Mouse (Mus musculus) hindbrain, embryonic 10.5 days (tissue): ENCODE measurements at regions not wholly inside any gene's neighbourhood (a gene's known extent, or its start where the extent isn't known, plus 50 kb on each side); places are given as distances from the start of the nearest gene placed in this dataset.
A peak's percentile ranks its signal among the peaks of the same experiment; 100 is the strongest.

Experiments
- DNase-seq: peaks from one replicate; pipeline ENCODE4 v3.0.0-alpha.2; 2017; ENCODE audit warnings: low spot score
- H3K27ac ChIP-seq: fragments of 300-500 bp; sonication (generic); 2 replicates; pipeline ENCODE4 v1.5.1; 2016; ENCODE audit warnings: mild to moderate bottlenecking, moderate library complexity
- H3K27me3 ChIP-seq: fragments of 300-500 bp; sonication (generic); 2 replicates; pipeline ENCODE4 v1.6.1; 2016; ENCODE audit warnings: mild to moderate bottlenecking; ENCODE audit not compliant: poor library complexity, insufficient read depth, severe bottlenecking
- H3K36me3 ChIP-seq: fragments of 300-500 bp; sonication (generic); 2 replicates; pipeline ENCODE4 v1.6.1; 2016; ENCODE audit warnings: mild to moderate bottlenecking, moderate library complexity
- H3K4me1 ChIP-seq: fragments of 300-500 bp; sonication (generic); replicated peaks from 2 replicates; pipeline ENCODE4 v1.6.1; 2016; ENCODE audit warnings: mild to moderate bottlenecking
- H3K4me3 ChIP-seq: fragments of 300-500 bp; sonication (generic); 2 replicates; pipeline ENCODE4 v1.5.1; 2016; ENCODE audit warnings: mild to moderate bottlenecking, moderate library complexity
- H3K9me3 ChIP-seq: fragments of 300-500 bp; sonication (generic); 2 replicates; pipeline ENCODE4 v1.6.1; 2016; ENCODE audit warnings: mild to moderate bottlenecking, moderate library complexity
- whole genome bisulfite sequencing: fragments of 180-500 bp; shearing (Covaris S2); methylation state at CpG from one replicate; pipeline ENCODE4 v1.1.7; 2016; 5-methylcytosine and 5-hydroxymethylcytosine counted together

DNA sequence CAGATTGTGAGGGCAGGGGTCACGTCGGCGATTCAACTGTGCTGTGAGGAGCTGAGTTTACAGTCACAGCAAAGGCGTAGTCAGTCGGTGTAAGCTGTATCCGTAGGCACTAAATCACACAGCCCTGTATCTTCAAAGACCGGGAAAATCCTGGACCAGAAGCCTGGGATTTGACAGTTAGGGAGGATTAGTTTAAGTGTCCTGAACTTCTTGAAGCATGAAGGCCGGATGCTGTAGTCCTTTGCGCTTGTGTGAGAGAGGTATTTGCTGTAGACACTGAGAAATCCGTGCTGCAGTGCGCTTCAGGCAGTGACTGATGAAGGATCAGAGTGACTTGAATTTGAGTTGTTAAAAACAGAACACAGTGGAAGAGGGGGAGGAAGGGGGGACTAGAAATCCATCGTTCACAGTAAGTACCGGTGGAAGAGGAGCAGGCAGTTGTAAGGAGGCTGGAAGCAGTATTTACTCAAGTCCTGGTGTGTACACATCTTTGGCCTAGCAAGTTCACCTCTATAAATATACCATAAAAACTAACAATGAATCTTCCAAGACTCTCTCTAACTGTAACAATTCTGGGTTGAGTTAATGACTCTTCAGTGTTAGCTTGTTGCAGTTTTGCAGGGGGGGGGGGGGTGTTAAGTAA is 107.5 kb upstream of the Ppm1h start:
- Histone ChIP-seq H3K4me1 (peaks cover 16% of the 10 kb centered on the region), H3K27me3 (no peaks in the 10 kb centered on the region), H3K4me3 (no peak overlapping the region), H3K27ac (no peak overlapping the region), H3K9me3 (no peaks in the 10 kb centered on the region), H3K36me3 (no peaks in the 10 kb centered on the region)
- no peak for DNase-seq
- 54% methylated on average over 13 of the region's 13 CpGs for WGBS

DNA sequence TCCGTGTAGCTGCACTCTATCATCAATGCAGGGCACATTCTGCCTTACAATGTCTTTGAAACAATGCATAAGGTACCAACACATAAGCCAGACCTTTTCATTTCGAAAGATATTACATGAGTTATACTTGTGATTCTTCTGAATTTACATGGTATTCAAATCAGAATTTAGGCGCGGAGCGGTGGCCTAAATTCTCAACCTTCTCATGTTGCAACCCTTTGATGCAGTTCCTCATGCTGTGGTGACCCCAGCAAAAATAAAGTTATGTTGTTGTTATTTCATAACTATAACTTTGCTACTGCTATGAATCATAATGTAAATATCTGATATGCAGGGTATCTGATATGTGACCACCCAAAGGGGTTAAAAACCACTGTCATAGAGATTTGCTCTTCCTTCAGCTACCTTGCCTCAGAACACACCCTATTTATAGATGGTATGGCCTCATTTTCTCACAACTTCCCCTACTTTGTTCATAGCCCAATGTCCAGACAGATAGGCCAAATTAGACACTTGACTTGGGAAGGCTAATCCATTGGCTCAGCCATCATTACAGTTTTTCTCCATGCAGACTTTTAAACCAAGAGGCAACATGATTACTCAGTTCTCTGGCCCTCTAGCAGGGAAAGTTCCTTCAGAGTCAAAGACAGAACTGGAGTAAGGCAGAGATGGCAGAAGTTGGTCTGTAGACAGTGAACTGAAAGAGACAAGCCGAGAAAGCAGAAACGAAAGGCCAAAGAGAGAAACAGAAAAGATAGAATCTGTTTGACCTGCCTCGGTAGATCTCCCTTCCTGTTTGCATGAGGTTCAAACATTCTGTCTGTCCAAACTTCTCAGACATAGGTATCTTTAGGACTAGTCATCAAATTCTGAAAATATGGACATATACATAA is 102.1 kb upstream of the Ppm1h start:
- WGBS: 93% methylated on average over 8 of the region's 8 CpGs
- Histone ChIP-seq H3K36me3 (no peaks in the 10 kb centered on the region), H3K27ac (no peak overlapping the region), H3K27me3 (no peaks in the 10 kb centered on the region), H3K9me3 (no peaks in the 10 kb centered on the region), H3K4me1 (0 out of 2 replicates have a peak, but pooled peaks cover 4% of the 10 kb centered on the region), H3K4me3 (no peak overlapping the region)
- DNase-seq: no peak

DNA sequence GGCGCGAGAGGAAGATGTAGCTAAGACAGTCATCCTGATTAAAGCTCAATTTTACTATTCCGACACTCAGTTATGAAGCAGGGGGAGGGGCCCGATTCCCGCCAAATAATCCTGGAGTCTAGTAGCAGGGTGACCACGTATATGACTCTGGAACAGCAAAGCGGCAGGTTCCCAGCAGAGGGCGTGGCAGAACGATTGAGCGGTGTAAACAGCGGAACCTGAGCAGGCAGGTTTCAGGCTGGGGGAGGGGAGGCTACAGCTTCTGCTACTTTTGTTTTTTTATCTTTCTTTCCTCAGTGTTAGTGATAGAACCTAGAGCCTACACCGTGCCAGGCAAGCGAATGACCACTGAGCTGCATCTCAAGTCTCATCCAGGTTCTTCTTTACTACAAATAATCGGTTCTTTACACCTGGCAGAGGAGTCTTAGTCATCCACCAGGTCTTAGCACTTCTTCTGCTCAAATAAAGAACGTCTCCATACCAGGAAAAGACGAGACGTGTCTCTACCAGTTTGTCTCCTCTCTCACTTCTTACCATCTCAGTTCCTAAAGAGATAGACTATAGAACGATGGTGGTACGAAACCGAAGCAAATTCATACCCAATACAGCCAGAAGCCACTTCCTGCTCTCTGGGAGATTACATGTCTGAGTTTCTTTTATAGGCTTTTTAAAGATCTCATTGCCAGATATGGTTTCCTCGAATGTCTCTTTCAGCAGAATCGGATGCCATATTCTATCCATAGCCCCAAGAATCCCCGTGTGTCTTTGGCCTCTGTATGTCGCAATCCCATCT is 100.2 kb upstream of the Ppm1h start:
- no peak overlapping the region for H3K4me3 ChIP-seq
- peak; percentile 15 for DNase-seq
- H3K4me1 ChIP-seq: 0 out of 2 replicates have a peak, but pooled peaks cover 3% of the 10 kb centered on the region
- 61% methylated on average over 24 of the region's 24 CpGs for WGBS
- no peak overlapping the region for H3K27ac ChIP-seq
- H3K36me3 ChIP-seq: no peaks in the 10 kb centered on the region
- H3K27me3 ChIP-seq: no peaks in the 10 kb centered on the region
- H3K9me3 ChIP-seq: no peaks in the 10 kb centered on the region

DNA sequence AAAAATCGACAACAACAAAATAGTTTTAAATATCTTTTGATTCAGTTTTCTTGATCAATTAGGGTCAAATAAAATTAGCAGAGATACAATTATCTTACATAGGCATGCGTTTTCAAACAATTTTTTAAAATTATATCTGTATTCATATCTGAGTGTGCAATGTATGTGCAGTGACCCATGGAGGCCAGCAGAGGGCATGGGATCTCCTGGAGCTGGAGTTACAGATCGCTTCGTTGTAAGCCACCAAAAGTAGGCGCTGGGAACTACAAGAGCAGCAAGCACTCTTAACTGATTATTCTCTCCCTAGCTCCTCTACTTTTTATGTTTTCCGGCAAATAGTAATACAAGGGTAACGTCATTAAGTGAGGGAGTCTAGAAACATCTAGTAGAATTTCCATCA is 97.5 kb upstream of the Ppm1h start:
- H3K4me3 ChIP-seq: no peak overlapping the region
- WGBS: 82% methylated on average over 7 of the region's 7 CpGs
- H3K27ac ChIP-seq: no peak overlapping the region
- H3K27me3 ChIP-seq: no peaks in the 10 kb centered on the region
- H3K36me3 ChIP-seq: no peaks in the 10 kb centered on the region
- H3K9me3 ChIP-seq: no peaks in the 10 kb centered on the region
- H3K4me1 ChIP-seq: 0 out of 2 replicates have a peak, but pooled peaks cover 5% of the 10 kb centered on the region
- no peak for DNase-seq

DNA sequence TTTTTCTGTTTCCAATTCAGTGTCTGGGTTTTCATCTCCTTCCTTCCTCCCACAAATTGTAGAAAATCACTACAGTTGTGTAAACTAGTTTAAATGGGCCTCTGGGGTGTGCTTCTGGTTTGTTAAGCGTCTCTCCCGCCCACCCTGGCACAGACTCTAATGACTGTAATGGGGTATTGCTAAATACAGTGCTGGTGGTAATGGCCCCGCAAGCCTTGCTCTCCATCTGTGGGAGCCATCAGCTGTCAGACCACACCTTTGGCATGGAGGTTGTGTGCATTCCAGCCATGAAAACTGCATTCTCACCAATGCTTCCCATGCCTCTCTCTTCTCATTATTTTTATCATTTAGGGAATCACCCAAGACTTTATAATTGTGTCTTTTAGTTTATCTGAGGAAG is 91.0 kb upstream of the Ppm1h start:
- WGBS: 93% methylated on average over 3 of the region's 3 CpGs
- H3K9me3 ChIP-seq: no peaks in the 10 kb centered on the region

DNA sequence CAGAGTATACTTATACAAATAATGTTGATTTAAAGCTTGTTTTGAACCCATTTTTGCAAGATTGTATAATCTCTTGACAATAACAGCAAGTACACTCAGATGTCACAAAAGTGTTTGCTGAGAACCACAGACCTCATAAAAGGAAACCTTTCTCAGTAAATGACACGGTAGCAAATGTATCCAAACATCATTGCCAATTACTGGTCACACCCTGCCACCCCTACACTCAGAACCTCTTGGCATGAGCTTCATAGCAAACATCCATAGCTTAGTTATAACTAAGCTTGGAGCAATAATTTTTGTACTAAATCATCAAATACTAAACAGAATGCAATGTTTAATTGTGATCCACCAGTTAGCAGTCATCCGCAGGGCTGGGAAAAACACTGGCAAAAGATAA is 79.1 kb upstream of the Ppm1h start:
- Histone ChIP-seq H3K9me3 (no peaks in the 10 kb centered on the region), H3K27ac (no peak overlapping the region), H3K27me3 (no peaks in the 10 kb centered on the region), H3K4me1 (peaks cover 7% of the 10 kb centered on the region; the same call in 1 of the 2 replicates), H3K36me3 (no peaks in the 10 kb centered on the region), H3K4me3 (no peak overlapping the region)
- DNase-seq: no peak
- 92% methylated on average over 2 of the region's 2 CpGs for WGBS

More for the DNA sequence above, 91.0 kb upstream of the Ppm1h start:
- Histone ChIP-seq H3K4me3 (no peak overlapping the region), H3K27me3 (no peaks in the 10 kb centered on the region), H3K4me1 (0 out of 2 replicates have a peak, but pooled peaks cover 2% of the 10 kb centered on the region), H3K27ac (no peak overlapping the region), H3K36me3 (no peaks in the 10 kb centered on the region)
- DNase-seq: no peak

DNA sequence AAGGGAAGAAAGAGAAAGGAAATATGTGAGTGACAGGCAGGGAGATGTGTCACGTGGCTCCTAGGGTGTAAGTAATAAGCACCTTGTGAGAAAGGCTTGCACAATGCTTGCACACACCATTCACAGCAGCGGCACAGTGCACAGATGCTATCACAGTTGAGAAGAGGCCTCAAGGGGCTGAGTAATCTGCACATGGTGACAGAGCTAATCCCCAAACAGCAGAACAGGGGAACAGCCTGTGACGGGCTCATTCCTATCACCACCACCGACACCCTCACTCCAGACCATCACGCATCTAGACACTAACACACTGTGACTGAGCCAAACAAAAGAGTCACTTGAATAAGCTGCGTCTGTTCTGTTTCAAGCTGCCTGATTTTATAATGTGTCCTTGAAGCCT is 76.2 kb upstream of the Ppm1h start:
- H3K4me1 ChIP-seq: peaks cover 7% of the 10 kb centered on the region; the same call in 1 of the 2 replicates
- H3K27ac ChIP-seq: no peak overlapping the region
- H3K4me3 ChIP-seq: no peak overlapping the region
- DNase-seq: peak; percentile 4
- WGBS: 33% methylated on average over 6 of the region's 6 CpGs
- no peaks in the 10 kb centered on the region for H3K27me3 ChIP-seq
- no peaks in the 10 kb centered on the region for H3K36me3 ChIP-seq
- H3K9me3 ChIP-seq: no peaks in the 10 kb centered on the region

DNA sequence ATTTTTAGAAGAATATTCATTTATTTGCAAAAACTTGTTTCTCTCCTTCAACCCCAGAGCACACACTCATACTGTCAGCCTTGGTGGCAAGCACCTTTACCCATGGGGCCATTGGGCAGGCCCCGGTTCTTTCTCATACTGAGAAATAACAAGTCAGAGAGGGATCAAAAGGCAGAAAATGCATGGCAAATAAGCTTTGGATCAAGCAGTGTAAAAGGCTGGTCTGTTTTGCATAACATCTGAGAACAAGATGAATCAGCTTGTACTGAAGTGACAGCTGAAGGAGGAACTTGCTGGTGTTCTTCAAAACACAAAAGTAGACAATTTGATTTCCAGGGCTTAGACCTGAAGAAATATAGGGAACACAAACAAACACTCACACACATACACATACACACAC is 74.6 kb upstream of the Ppm1h start:
- Histone ChIP-seq H3K4me1 (peaks cover 7% of the 10 kb centered on the region; the same call in 1 of the 2 replicates), H3K27me3 (no peaks in the 10 kb centered on the region), H3K9me3 (no peaks in the 10 kb centered on the region), H3K27ac (no peak overlapping the region), H3K36me3 (no peaks in the 10 kb centered on the region), H3K4me3 (no peak overlapping the region)
- 68% methylated on average over 1 of the region's 1 CpGs for WGBS
- DNase-seq: no peak

DNA sequence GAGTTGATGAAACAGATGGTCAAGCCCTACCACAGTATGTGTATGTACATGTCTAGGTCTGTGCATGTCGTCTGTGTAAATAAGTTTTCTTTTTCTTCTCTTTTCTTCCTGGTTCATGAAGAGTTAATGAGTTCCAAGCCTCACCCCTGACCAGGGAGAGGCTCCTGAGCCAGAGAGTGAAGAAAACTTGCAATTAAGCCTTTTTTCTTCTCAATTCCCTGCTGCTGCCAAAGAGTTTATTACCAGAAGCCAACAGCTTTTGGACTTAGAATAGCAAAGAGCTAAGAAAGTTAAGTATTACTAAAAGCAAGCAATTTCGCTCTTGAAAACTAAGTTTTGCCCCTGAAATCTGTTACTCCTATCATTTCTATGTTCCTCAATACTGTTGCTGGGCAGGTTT is 65.3 kb upstream of the Ppm1h start:
- no peak overlapping the region for H3K4me3 ChIP-seq
- H3K27ac ChIP-seq: no peak overlapping the region
- H3K4me1 ChIP-seq: no peaks in the 10 kb centered on the region
- 80% methylated on average over 2 of the region's 2 CpGs for WGBS
- H3K36me3 ChIP-seq: no peaks in the 10 kb centered on the region
- no peak for DNase-seq
- no peaks in the 10 kb centered on the region for H3K27me3 ChIP-seq
- H3K9me3 ChIP-seq: no peaks in the 10 kb centered on the region

DNA sequence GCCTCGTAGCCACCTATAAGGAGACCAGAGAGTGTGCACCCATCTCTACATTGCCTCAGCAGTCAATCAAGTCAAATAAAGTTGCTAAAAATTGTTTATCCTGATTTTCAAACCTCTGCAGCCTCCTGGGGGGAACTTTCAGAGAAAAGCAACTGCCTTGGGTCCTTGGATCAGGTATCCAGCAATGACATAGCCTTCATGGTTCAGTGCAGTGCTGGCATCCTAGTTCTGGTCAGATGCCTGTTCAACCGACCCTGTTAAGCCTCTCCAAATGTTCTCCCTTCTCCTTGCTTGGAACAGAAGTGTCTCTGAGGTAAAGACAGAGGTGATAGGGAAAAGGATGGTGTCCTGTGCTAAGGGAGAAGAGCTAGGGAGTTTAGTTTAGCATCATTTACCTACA is 64.7 kb upstream of the Ppm1h start:
- Histone ChIP-seq H3K27ac (no peak overlapping the region), H3K9me3 (no peaks in the 10 kb centered on the region), H3K4me3 (no peak overlapping the region), H3K36me3 (no peaks in the 10 kb centered on the region), H3K27me3 (no peaks in the 10 kb centered on the region), H3K4me1 (peaks cover 5% of the 10 kb centered on the region)
- no peak for DNase-seq
- WGBS: 72% methylated on average over 2 of the region's 2 CpGs

DNA sequence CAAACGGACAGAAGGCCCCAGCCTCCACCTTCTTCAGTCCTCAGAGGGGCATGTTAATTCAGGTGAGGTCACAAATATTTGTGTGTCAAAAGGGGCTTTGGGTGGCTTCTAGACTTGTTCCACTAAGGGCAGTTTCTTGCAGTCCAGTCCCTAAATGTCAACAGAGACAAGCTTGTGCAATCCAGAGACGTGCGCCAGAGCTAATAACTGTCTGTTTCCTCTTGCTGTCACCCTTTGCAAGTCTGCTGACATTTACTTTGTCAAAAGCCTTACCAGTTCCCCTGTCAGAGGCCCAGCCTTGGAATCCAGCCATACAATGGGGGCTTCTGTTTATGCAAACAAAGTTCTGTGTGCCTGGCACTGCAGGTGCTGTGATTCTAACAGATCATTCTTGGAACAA is 63.8 kb upstream of the Ppm1h start:
- Histone ChIP-seq H3K4me3 (no peak overlapping the region), H3K4me1 (peaks cover 7% of the 10 kb centered on the region), H3K36me3 (no peaks in the 10 kb centered on the region), H3K27me3 (no peaks in the 10 kb centered on the region), H3K27ac (no peak overlapping the region), H3K9me3 (no peaks in the 10 kb centered on the region)
- DNase-seq: no peak
- WGBS: 78% methylated on average over 3 of the region's 3 CpGs

DNA sequence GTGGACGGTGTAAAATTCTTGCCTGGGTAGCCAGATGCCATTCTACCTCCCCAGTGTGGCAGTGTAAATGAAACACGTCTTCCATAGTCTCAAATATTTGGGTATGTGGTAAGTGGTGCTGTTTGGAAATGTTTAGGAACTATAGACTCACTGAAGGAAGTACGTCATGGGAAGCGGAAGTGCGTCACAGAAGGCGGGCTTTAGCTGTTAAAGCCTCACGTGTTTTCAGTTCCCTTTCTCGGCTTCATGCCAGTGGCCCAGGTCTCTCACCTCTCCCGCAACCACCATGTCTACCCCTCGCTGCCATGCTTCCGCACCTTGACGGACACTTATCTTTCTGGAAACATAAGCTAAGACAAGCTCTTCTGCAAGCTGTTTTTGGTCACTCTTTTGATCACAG is 62.9 kb upstream of the Ppm1h start:
- DNase-seq: no peak
- WGBS: 95% methylated on average over 12 of the region's 12 CpGs
- no peak overlapping the region for H3K4me3 ChIP-seq
- no peak overlapping the region for H3K27ac ChIP-seq
- no peaks in the 10 kb centered on the region for H3K27me3 ChIP-seq
- H3K36me3 ChIP-seq: no peaks in the 10 kb centered on the region
- peaks cover 7% of the 10 kb centered on the region for H3K4me1 ChIP-seq
- H3K9me3 ChIP-seq: no peaks in the 10 kb centered on the region

DNA sequence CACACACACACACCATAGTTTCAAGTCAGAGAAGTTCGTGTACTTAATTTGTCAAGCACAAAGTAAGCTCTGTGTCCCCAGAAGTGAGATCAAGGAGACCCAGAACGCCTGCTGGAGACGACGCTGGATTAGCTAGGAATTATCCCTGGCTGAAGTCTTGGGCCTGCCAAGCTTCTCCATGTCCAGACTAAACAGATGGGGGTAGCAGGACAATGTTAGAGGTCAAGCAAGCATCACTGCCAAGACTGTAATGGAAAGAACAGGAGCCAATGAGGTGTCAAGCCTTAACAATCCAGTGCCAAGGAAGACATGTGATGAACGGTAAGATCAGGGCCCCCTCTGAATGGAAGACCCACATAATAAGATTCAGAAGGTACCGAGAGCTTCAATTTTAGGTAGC is 62.2 kb upstream of the Ppm1h start:
- no peak overlapping the region for H3K27ac ChIP-seq
- no peaks in the 10 kb centered on the region for H3K9me3 ChIP-seq
- WGBS: 87% methylated on average over 6 of the region's 6 CpGs
- no peaks in the 10 kb centered on the region for H3K27me3 ChIP-seq
- no peaks in the 10 kb centered on the region for H3K36me3 ChIP-seq
- H3K4me3 ChIP-seq: no peak overlapping the region
- DNase-seq: no peak
- peaks cover 7% of the 10 kb centered on the region for H3K4me1 ChIP-seq
